Mouse (Mus musculus): ENCODE results near the gene Fuz.

The Fuz gene

DNA sequence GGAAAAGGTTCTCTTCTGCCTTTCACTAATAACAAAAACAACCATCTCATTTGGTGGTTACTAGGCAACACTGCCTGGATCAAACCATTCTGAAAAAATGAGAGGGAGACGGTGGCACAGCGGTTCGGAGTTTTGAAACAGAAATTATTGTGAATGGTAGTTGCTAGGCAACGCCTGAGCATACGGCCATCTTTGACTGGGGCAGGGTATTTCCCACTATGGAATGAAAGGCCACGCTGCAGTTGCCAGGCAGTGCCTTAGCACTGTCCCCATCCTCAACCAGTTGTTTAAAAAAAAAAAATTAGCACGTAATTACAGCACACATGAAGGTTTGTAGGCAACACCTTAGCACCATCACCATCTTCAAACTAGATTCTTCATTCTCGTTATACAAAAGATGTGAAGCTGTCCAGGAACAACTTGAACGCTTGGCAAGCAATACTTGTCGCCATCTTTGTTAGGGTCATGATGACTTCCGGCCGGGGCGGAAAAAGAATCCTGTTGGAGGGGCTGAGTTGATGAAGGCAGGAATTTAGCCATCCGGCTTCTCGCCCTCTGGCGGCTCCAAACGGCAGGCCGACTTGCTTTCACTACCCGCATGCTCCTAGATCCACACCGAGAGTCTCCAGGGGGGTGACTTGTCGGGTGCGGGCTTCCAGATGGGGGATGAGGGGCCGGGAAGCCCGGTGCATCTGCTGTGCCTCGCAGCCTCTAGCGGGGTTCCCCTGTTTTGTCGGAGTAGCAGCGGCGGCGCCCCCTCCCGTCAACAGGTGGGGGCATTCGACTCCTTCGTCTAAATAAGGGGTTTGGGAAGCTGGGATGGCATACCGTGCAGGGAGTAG is at the start of gene Fuz:
TSS of gene Fuz (plus strand) at position 487 of the 842 bp plus-strand sequence.
- Histone ChIP-seq H3K4me1 (replicated peaks; ENCODE audit: low read depth, low read length) (peaks cover 63% of the 10 kb centered on the region), H3K9me3 (ENCODE audit: low read length) (no peaks in the 10 kb centered on the region), H3K27me3 (ENCODE audit: insufficient read depth, low read length) (no peaks in the 10 kb centered on the region), H3K4me3 (replicated peaks; ENCODE audit: low read length) (peak within 1 kb of the TSS; percentile 85), H3K36me3 (ENCODE audit: insufficient read depth, low read length) (peaks cover 33% of the 10 kb centered on the region)
- TF ChIP-seq POU5F1 (IDR thresholded peaks at IDR 0.05; ENCODE audit: borderline replicate concordance, low read length): no peak
- peak; percentile 44 for TF ChIP-seq CTCF (conservative IDR thresholded peaks at IDR 0.05; ENCODE audit: low read length)

DNA sequence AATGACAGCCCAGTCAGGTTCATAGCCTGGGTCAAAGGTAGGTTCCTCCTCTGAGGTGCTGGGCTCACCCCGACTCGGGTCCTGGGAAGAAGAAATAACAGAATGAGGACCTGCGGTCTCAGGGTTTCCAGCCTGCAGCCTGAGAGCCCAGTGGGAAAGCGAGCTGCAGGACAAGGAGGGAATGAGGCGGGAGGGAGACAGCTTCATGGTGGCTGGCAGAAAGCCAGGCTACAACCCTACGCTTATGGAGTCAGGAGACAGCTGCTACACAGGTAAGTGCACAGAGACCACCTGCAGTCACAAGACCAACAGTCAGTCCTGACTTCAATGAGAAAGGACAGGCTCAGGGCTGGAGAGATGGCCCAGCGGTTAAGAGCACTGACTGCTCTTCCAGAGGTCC is 49.1 kb upstream of the Fuz start:
- TF ChIP-seq POU5F1 (IDR thresholded peaks at IDR 0.05; ENCODE audit: borderline replicate concordance, low read length) (no peak), CTCF (conservative IDR thresholded peaks at IDR 0.05; ENCODE audit: low read length) (no peak), NANOG (IDR thresholded peaks at IDR 0.05; ENCODE audit: borderline replicate concordance, low read length) (no peak)
- no peak overlapping the region for H3K4me3 ChIP-seq (replicated peaks; ENCODE audit: low read length)
- no peaks in the 10 kb centered on the region for H3K9me3 ChIP-seq (ENCODE audit: low read length)
- peaks cover 59% of the 10 kb centered on the region for H3K4me1 ChIP-seq (replicated peaks; ENCODE audit: low read depth, low read length)
- peaks cover 75% of the 10 kb centered on the region for H3K36me3 ChIP-seq (ENCODE audit: insufficient read depth, low read length)
- H3K27me3 ChIP-seq (ENCODE audit: insufficient read depth, low read length): no peaks in the 10 kb centered on the region

DNA sequence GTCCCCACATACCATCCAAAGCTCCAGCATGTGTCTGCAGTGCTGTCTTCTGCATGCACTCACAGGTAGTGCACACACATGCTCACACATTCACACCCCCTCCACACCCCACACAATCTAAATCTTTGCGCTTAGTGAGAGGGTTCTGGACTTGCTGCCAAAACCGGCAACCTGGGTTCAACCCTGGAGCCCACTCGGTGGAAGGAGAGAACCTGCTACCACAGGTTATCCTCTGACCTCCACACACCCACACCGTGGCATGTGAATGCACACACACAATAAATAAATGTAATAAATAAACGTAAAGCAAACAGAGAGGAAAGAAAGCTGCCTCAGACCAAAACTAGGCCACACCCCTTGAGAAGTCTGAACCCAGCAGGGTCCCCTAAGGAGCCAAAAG is 48.1 kb upstream of the Fuz start:
- no peak for TF ChIP-seq CTCF (conservative IDR thresholded peaks at IDR 0.05; ENCODE audit: low read length)
- TF ChIP-seq POU5F1 (IDR thresholded peaks at IDR 0.05; ENCODE audit: borderline replicate concordance, low read length): no peak
- TF ChIP-seq NANOG (IDR thresholded peaks at IDR 0.05; ENCODE audit: borderline replicate concordance, low read length): no peak
- no peaks in the 10 kb centered on the region for H3K9me3 ChIP-seq (ENCODE audit: low read length)
- H3K27me3 ChIP-seq (ENCODE audit: insufficient read depth, low read length): no peaks in the 10 kb centered on the region
- H3K36me3 ChIP-seq (ENCODE audit: insufficient read depth, low read length): peaks cover 72% of the 10 kb centered on the region
- H3K4me1 ChIP-seq (replicated peaks; ENCODE audit: low read depth, low read length): peaks cover 66% of the 10 kb centered on the region
- H3K4me3 ChIP-seq (replicated peaks; ENCODE audit: low read length): peak overlapping the region; percentile 94

DNA sequence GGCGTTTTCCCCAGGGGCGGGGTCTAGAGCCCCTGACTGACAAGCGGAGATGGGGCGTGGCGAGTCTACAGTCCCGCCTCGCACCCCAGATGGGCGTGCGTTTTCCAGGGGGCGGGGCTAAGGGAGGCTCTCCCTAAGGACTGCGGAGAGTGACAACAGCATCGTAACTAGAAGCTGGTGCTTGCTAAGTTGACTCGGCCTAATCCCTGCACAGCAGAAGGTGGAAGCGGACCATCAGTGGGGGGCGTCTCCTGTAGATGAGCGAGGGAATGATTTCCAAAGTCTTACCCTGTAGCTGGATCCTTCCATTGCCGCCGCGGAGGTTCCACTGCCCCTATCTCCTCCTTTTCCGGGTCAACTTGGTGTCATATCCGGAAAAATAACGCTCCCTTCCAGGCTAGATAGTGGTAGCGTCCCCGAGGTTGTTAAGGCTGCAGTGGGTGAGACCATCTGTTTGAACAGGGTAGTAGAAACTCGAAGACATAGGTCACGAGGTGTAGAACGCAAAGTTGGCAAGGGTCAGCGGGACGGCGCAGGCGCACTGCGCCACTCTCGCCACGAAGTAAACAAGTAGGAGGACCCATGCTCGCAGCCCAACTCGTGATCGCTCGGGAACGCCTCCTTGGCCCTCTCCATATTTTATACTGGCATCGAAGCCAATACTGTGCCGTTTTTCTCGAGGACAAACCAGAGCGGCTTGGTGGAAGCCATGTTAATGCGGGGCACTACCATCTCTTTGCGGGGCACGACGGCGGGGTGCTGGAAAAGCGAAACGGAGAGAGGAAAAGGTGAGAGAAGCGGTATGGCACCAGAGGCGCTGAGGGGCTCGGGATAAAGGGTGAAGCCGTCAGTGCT is 47.1 kb upstream of the Fuz start, which contains the start of the genes Akt1s1 and Tbc1d17:
TSS of gene Akt1s1 (plus strand) at position 431 of the 855 bp plus-strand sequence.
TSS of gene Tbc1d17 (minus strand) at position 519 of the 855 bp plus-strand sequence.
- Histone ChIP-seq H3K4me1 (replicated peaks; ENCODE audit: low read depth, low read length) (peaks cover 66% of the 10 kb centered on the region), H3K36me3 (ENCODE audit: insufficient read depth, low read length) (peaks cover 69% of the 10 kb centered on the region), H3K9me3 (ENCODE audit: low read length) (no peaks in the 10 kb centered on the region), H3K4me3 (replicated peaks; ENCODE audit: low read length) (peak within 1 kb of the TSS; percentile 94), H3K27me3 (ENCODE audit: insufficient read depth, low read length) (no peaks in the 10 kb centered on the region)
- TF ChIP-seq CTCF (conservative IDR thresholded peaks at IDR 0.05; ENCODE audit: low read length) (no peak), NANOG (IDR thresholded peaks at IDR 0.05; ENCODE audit: borderline replicate concordance, low read length) (no peak), POU5F1 (IDR thresholded peaks at IDR 0.05; ENCODE audit: borderline replicate concordance, low read length) (no peak)

DNA sequence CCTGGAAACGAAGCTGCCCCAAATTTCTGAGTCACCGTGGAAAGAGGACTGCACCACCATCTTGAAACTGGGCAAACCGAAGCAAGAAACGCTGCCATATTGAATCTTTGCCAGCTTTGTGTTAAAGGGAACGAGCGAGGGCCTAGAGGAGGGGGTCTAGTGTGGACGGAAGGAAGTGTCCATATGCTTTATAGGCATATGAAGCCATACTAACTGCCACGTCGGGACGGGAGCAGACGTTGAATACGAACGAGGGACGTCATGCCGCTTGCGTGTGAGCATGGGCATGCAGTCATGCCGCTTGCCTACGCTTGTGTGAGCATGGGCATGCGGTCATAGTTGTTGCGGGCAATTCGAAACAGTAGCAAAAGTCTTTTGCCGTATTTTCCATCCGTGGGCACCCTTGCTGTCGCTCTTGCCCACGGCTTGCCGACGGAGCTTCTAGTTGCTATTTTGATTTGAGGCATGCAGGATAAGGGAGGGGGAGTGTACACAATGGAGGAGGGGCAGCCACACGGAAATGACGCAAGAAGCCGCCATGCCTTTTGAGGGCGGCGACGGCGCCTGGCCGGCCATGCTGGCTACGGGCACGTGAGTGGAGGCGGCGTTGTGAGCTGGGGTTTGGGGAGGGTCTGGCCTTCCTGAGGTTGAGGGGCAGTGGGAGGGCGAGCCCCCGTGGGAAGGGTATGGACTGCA is 46.3 kb upstream of the Fuz start:
- no peak for TF ChIP-seq NANOG (IDR thresholded peaks at IDR 0.05; ENCODE audit: borderline replicate concordance, low read length)
- no peak for TF ChIP-seq POU5F1 (IDR thresholded peaks at IDR 0.05; ENCODE audit: borderline replicate concordance, low read length)
- no peak for TF ChIP-seq CTCF (conservative IDR thresholded peaks at IDR 0.05; ENCODE audit: low read length)
- Histone ChIP-seq H3K4me3 (replicated peaks; ENCODE audit: low read length) (peak overlapping the region; percentile 94), H3K9me3 (ENCODE audit: low read length) (no peaks in the 10 kb centered on the region), H3K4me1 (replicated peaks; ENCODE audit: low read depth, low read length) (peaks cover 65% of the 10 kb centered on the region), H3K27me3 (ENCODE audit: insufficient read depth, low read length) (no peaks in the 10 kb centered on the region), H3K36me3 (ENCODE audit: insufficient read depth, low read length) (peaks cover 61% of the 10 kb centered on the region)

DNA sequence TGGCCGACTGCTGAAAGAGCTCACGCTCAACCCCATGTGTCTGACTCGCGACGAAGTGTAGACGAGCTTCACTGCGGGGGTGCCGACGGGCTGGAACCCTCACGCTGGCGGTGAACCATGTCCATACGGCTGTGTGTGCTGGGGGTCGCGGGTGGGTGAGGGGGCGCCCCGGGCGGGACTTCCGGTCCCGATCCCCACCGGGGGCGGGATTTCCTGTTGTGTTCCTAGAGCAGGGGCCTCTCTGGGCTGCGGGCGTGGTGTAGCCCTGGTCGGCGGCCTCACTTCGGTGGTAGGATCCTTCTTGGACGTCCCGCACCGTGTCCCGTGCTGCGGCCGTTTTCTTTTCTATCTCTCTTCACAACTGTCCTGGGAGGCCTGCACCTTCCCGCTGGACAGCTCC is 45.7 kb upstream of the Fuz start:
- peaks cover 56% of the 10 kb centered on the region for H3K36me3 ChIP-seq (ENCODE audit: insufficient read depth, low read length)
- H3K27me3 ChIP-seq (ENCODE audit: insufficient read depth, low read length): no peaks in the 10 kb centered on the region
- peak overlapping the region; percentile 94 for H3K4me3 ChIP-seq (replicated peaks; ENCODE audit: low read length)
- peaks cover 64% of the 10 kb centered on the region for H3K4me1 ChIP-seq (replicated peaks; ENCODE audit: low read depth, low read length)
- TF ChIP-seq NANOG (IDR thresholded peaks at IDR 0.05; ENCODE audit: borderline replicate concordance, low read length): no peak
- TF ChIP-seq POU5F1 (IDR thresholded peaks at IDR 0.05; ENCODE audit: borderline replicate concordance, low read length): no peak
- no peak for TF ChIP-seq CTCF (conservative IDR thresholded peaks at IDR 0.05; ENCODE audit: low read length)
- H3K9me3 ChIP-seq (ENCODE audit: low read length): no peaks in the 10 kb centered on the region

DNA sequence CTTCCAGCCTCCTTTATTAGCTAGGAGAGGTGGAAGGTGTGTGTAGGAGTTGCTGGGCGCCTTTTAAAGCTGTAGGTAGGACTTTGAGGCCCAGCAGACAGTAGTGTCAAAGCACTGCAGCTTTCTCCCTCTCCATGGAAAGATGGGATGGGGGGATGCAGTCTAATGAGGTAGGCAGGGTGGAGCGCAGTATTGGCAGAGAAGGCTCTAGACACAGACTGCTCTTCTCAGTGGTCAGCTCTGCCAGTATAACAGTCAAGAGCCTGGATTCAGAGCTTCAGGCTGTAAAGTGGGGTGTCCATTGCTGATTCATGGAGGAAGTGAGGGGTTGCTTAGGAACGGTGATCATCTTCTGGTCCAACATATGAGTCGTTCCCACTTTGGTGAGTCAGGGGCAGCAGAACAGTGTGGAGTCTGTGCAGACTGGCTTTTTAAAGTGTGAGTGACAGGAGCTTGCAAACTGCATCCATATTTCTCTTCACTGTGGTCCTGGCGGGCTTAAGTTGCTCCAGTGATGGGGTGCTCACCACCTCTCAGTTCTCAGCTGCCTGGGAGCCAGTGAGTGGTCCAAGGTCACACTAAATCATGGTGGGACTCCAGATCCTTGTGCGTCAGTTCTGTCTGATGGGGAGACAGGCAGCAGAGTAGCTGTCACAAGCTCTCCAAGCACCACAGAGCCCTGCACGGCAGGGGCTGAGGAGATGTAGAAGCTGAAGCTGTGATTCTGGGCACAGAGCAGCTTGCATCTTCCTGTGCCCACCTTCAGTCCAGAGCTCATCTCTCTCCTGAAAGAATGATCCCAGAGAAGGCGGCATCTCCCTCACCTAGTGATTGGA is 44.9 kb upstream of the Fuz start:
- peaks cover 66% of the 10 kb centered on the region for H3K4me1 ChIP-seq (replicated peaks; ENCODE audit: low read depth, low read length)
- no peak for TF ChIP-seq NANOG (IDR thresholded peaks at IDR 0.05; ENCODE audit: borderline replicate concordance, low read length)
- no peak for TF ChIP-seq POU5F1 (IDR thresholded peaks at IDR 0.05; ENCODE audit: borderline replicate concordance, low read length)
- no peak for TF ChIP-seq CTCF (conservative IDR thresholded peaks at IDR 0.05; ENCODE audit: low read length)
- peaks cover 49% of the 10 kb centered on the region for H3K36me3 ChIP-seq (ENCODE audit: insufficient read depth, low read length)
- H3K9me3 ChIP-seq (ENCODE audit: low read length): no peaks in the 10 kb centered on the region
- H3K4me3 ChIP-seq (replicated peaks; ENCODE audit: low read length): peak overlapping the region; percentile 94
- H3K27me3 ChIP-seq (ENCODE audit: insufficient read depth, low read length): no peaks in the 10 kb centered on the region

Data from E14TG2a.4 (cell line).